Mouse (Mus musculus) liver, embryonic 15.5 days (tissue): ENCODE data around the gene Trpm8. TPM values are rescaled to one million over a fixed set of nuclear protein-coding genes. Genes with fewer than 3 reads are reported as not detected.

Experiments used
- ATAC-seq: fragments of 200-750 bp; cut with Nextera tagmentation; 2 replicates; pipeline ENCODE4 v1.8.0; 2017; ENCODE audit warnings: moderate number of reproducible peaks, mild to moderate bottlenecking, moderate library complexity; ENCODE audit not compliant: insufficient read depth
- H3K27ac ChIP-seq: fragments of 300-500 bp; sonication (generic); replicated peaks from 2 replicates; pipeline ENCODE4 v1.5.1; 2015; ENCODE audit warnings: mild to moderate bottlenecking, inconsistent platforms
- H3K27me3 ChIP-seq: fragments of 300-500 bp; sonication (generic); 2 replicates; pipeline ENCODE4 v1.6.1; 2015; ENCODE audit warnings: mild to moderate bottlenecking, inconsistent platforms
- H3K36me3 ChIP-seq: fragments of 300-500 bp; sonication (generic); replicated peaks from 2 replicates; pipeline ENCODE4 v1.6.1; 2015; ENCODE audit warnings: moderate library complexity, mild to moderate bottlenecking, inconsistent platforms
- H3K4me1 ChIP-seq: fragments of 300-500 bp; sonication (generic); replicated peaks from 2 replicates; pipeline ENCODE4 v1.6.1; 2015; ENCODE audit warnings: inconsistent platforms
- H3K4me2 ChIP-seq: fragments of 300-500 bp; sonication (generic); 2 replicates; pipeline ENCODE4 v1.6.1; 2015; ENCODE audit warnings: moderate library complexity, mild to moderate bottlenecking, inconsistent platforms
- H3K4me3 ChIP-seq: fragments of 300-500 bp; sonication (generic); replicated peaks from 2 replicates; pipeline ENCODE4 v1.5.1; 2015; ENCODE audit warnings: mild to moderate bottlenecking, inconsistent platforms
- H3K9ac ChIP-seq: fragments of 300-500 bp; sonication (generic); 2 replicates; pipeline ENCODE4 v1.6.1; 2015; ENCODE audit warnings: moderate library complexity, mild to moderate bottlenecking, inconsistent platforms
- H3K9me3 ChIP-seq: fragments of 300-500 bp; sonication (generic); replicated peaks from 2 replicates; pipeline ENCODE4 v1.6.1; 2016; ENCODE audit warnings: inconsistent platforms
- WGBS: fragments of 180-500 bp; shearing (Covaris S2); methylation state at CpG from one replicate; pipeline ENCODE4 v1.1.7; 2015; ENCODE audit warnings: mixed read lengths; ENCODE audit not compliant: insufficient replicate concordance; 5-methylcytosine and 5-hydroxymethylcytosine counted together
- polyA plus RNA-seq: library from polyadenylated mRNA; unstranded; fragments of >200 nt; fragmentation: Nextera tagmentation; extraction: Ambion mirVana; gene quantifications from 2 replicates; pipeline ENCODE4 v1.2.1, GENCODE M21; 2015

Gene Trpm8
- polyA plus RNA-seq, 1 experiment from 2014 or later = not detected

DNA sequence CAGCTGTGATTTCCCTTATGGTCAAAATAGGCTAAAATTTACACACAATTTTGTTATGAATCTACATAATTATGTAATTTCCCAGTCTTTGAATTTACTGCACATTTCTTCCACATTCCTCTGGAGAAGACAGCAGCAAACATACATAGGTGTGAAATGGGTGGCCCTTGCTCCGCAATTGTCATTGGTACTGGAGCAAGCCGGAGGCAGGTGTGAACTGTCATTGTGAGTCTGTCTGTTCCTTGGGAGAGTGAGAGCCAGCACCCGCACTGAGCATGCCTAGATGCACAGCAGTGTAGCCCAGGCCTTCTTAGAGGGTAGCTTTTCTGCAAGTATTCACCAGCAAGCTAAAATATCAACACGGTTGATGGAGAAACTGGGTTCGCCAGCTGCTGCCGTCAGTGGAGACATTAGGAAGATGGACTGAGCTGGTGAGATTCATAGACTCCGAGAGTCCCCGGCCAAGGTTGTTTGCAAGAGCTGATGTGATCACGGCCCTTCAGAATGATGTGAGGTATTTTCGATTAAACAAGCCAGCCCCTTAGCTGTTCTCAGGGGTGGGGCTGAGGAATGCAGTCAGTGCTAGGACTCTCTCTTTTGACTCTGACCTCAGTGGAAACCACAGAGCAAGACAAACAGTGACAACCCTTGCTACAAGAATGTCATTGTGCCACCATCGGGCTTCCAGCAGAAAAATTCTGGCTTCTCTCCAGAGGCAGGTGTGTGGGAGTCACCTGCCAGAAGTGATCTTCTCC lies 150.7 kb downstream of the Trpm8 start:
- Histone ChIP-seq H3K4me3 (no peak overlapping the region), H3K4me1 (no peaks in the 10 kb centered on the region), H3K9me3 (no peaks in the 10 kb centered on the region), H3K27me3 (no peaks in the 10 kb centered on the region), H3K4me2 (no peak overlapping the region), H3K36me3 (no peaks in the 10 kb centered on the region), H3K9ac (no peak overlapping the region), H3K27ac (no peak overlapping the region)
- WGBS = 60% methylated on average over 11 of the region's 11 CpGs
- ATAC-seq = no peak

GRCm38 (mm10) chr1:88429413-88429812 lies 152.0 kb downstream of the Trpm8 start:
- Histone ChIP-seq H3K27ac (no peak overlapping the region), H3K9me3 (no peaks in the 10 kb centered on the region), H3K4me2 (no peak overlapping the region), H3K36me3 (no peaks in the 10 kb centered on the region), H3K9ac (no peak overlapping the region), H3K4me1 (no peaks in the 10 kb centered on the region), H3K4me3 (no peak overlapping the region), H3K27me3 (no peaks in the 10 kb centered on the region)
- ATAC-seq = no peak
- WGBS = 29% methylated on average over 1 of the region's 1 CpGs

GRCm38 (mm10) chr1:88431262-88431661 lies 153.8 kb downstream of the Trpm8 start:
- Histone ChIP-seq H3K4me1 (no peaks in the 10 kb centered on the region), H3K4me2 (no peak overlapping the region), H3K27me3 (no peaks in the 10 kb centered on the region), H3K27ac (no peak overlapping the region), H3K9ac (no peak overlapping the region), H3K36me3 (no peaks in the 10 kb centered on the region), H3K4me3 (no peak overlapping the region), H3K9me3 (no peaks in the 10 kb centered on the region)
- 64% methylated on average over 4 of the region's 4 CpGs for WGBS
- ATAC-seq = no peak

DNA sequence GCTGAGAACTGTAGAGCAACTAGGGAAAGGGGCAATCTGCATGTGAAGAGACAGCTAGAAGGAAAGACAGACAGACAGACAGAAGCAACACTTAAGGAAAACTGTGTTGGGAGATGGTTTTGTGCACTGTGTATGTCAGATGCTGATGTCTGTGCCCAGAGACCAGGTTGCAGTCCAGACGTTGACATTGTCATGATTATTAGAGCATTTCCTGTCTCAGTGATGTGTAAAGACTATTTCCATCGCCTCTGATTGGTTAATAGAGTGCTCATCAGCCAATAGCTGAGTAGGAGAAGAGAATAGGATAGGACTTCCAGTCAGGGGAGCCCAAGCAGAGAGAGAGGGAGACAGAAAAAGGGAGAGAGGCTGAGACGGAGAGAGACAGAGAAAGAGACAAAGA lies 155.1 kb downstream of the Trpm8 start:
- no peak overlapping the region for H3K27ac ChIP-seq
- 36% methylated on average over 3 of the region's 3 CpGs for WGBS
- no peak for ATAC-seq

GRCm38 (mm10) chr1:88433096-88433883 lies 155.8 kb downstream of the Trpm8 start:
- no peaks in the 10 kb centered on the region for H3K9me3 ChIP-seq
- H3K27ac ChIP-seq = no peak overlapping the region
- H3K27me3 ChIP-seq = no peaks in the 10 kb centered on the region
- ATAC-seq = no peak
- 38% methylated on average over 6 of the region's 6 CpGs for WGBS
- no peaks in the 10 kb centered on the region for H3K36me3 ChIP-seq
- no peak overlapping the region for H3K9ac ChIP-seq
- no peak overlapping the region for H3K4me3 ChIP-seq
- no peak overlapping the region for H3K4me2 ChIP-seq
- H3K4me1 ChIP-seq = no peaks in the 10 kb centered on the region

More for the DNA sequence above, 155.1 kb downstream of the Trpm8 start:
- Histone ChIP-seq H3K9ac (no peak overlapping the region), H3K27me3 (no peaks in the 10 kb centered on the region), H3K4me2 (no peak overlapping the region), H3K36me3 (no peaks in the 10 kb centered on the region), H3K9me3 (no peaks in the 10 kb centered on the region), H3K4me3 (no peak overlapping the region), H3K4me1 (no peaks in the 10 kb centered on the region)

DNA sequence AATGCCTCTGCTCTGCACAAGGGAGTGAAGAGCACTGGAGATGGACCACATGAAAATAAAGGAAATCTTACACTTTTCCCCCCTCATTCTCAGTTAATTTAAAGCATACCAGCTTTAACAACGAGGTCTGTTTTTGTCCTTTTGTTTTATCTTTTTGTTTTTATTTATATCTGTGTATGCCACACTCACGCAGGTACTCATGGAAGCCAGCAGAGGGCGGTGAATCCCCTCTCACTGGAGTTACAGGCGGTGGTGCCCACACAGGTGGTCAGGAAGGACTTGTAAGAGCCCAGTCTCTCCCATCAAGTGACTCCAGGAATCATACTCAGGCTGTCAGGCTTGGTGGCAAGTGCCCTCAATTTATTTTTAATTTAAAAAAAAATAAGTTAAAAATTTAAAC lies 156.6 kb downstream of the Trpm8 start:
- H3K36me3 ChIP-seq = no peaks in the 10 kb centered on the region
- no peak overlapping the region for H3K9ac ChIP-seq
- no peak overlapping the region for H3K4me2 ChIP-seq
- no peaks in the 10 kb centered on the region for H3K4me1 ChIP-seq
- no peak overlapping the region for H3K4me3 ChIP-seq
- 60% methylated on average over 4 of the region's 4 CpGs for WGBS
- H3K27ac ChIP-seq = no peak overlapping the region
- H3K9me3 ChIP-seq = no peaks in the 10 kb centered on the region
- no peaks in the 10 kb centered on the region for H3K27me3 ChIP-seq
- no peak for ATAC-seq

DNA sequence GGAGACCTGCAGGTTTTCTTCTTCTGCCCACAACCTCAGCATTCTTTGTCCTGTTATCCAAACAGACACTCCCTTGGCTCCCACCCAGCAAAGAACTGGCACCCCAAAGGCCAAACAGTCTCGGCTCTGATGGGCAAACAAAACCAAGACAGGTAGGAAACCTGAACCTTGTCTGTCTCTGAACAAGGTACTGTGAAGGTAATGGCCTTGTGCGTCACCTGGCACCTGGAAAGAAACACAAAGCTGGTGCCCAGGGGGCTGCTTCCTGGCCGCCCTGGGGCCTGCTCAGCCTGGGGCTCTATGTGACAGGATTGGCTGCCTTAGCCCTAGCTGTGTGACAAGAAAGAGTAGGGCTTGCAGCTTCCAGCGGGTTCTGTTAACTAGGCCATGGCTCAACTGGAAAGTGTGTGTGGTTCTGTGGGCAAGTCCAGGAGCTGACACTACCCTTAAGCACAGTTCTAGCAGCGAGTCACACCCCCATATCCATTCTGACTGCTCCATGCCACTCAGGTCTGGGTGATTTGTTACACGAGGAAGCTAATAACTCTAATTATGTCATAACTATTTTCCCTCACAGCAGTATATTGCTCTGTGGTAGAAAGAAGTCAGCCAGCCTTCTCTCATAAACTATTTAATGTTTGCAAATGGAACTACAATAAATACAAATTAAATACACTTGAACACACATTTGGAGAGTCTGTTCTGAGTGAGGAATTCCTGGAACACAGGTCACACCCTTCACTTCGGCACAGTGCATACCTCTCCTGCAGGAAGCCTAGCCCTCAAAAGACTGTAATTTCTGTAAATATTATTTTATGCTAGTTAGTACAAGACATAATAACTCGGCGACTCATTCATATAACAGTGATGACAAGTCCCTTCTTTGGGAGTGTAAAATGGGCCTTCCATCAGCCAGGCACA lies 160.0 kb downstream of the Trpm8 start:
- Histone ChIP-seq H3K4me2 (no peak overlapping the region), H3K27ac (no peak overlapping the region)
- 59% methylated on average over 9 of the region's 9 CpGs for WGBS

More for the DNA sequence above, 160.0 kb downstream of the Trpm8 start:
- ATAC-seq = no peak
- no peaks in the 10 kb centered on the region for H3K27me3 ChIP-seq
- H3K9ac ChIP-seq = no peak overlapping the region
- no peaks in the 10 kb centered on the region for H3K36me3 ChIP-seq
- no peak overlapping the region for H3K4me3 ChIP-seq
- no peaks in the 10 kb centered on the region for H3K9me3 ChIP-seq
- H3K4me1 ChIP-seq = no peaks in the 10 kb centered on the region

Other genes starting within 250 kb of the Trpm8 start
- gene Ugt1a10, start 222.3 kb upstream of the Trpm8 start, polyA plus RNA-seq = not detected in 2 replicates
- gene Ugt1a9, start 206.9 kb upstream of the Trpm8 start, polyA plus RNA-seq = 0.36 and 0.59 TPM in 2 replicates
- not detected in 2 replicates for gene Ugt1a8, start 189.8 kb upstream of the Trpm8 start, polyA plus RNA-seq
- gene Ugt1a7c, start 182.6 kb upstream of the Trpm8 start, polyA plus RNA-seq = 2.8 and 3.1 TPM in 2 replicates
- gene Ugt1a6b, start 174.4 kb upstream of the Trpm8 start, polyA plus RNA-seq = 10.9 and 13.6 TPM in 2 replicates
- gene Ugt1a6a, start 142.9 kb upstream of the Trpm8 start, polyA plus RNA-seq = 15.4 and 19.2 TPM in 2 replicates
- gene Ugt1a5, start 111.6 kb upstream of the Trpm8 start, polyA plus RNA-seq = not detected in 2 replicates
- gene Ugt1a2, start 77.1 kb upstream of the Trpm8 start, polyA plus RNA-seq = 0.10 and 0.17 TPM in 2 replicates
- 9.8 and 10.4 TPM in 2 replicates for gene Dnajb3, start 71.9 kb upstream of the Trpm8 start, polyA plus RNA-seq
- 0.20 TPM in 1 of 2 replicates, not detected in the other for gene Ugt1a1, start 65.7 kb upstream of the Trpm8 start, polyA plus RNA-seq
- gene Mroh2a, start 50.7 kb upstream of the Trpm8 start, polyA plus RNA-seq = 0.28 and 0.73 TPM in 2 replicates
- 62.7 and 70.9 TPM in 2 replicates for gene Hjurp, start within 50 bp of the Trpm8 start, polyA plus RNA-seq
- 386 and 409 TPM in 2 replicates for gene Spp2, start 129.3 kb downstream of the Trpm8 start, polyA plus RNA-seq
- gene Glrp1, start 232.4 kb downstream of the Trpm8 start, polyA plus RNA-seq = 0.06 and 0.09 TPM in 2 replicates